Mouse (Mus musculus) kidney, adult 10 weeks (tissue): Measurements from ENCODE around the gene Gabra3. TPM values are rescaled to one million over a fixed set of nuclear protein-coding genes. Genes with fewer than 3 reads are reported as not detected.

Experiments used
- polyA plus RNA-seq: library from polyadenylated mRNA; stranded (reverse); fragments of 350-450 nt; fragmentation: Illumina TruSeq; extraction: RNeasy Lipid Tissue Mini Kit (QIAGEN cat#74804); gene quantifications from one replicate; pipeline ENCODE4 v1.2.3, GENCODE M21; 2014; ENCODE audit warnings: low read depth, low replicate concordance

Gene Gabra3
- 18.7 TPM for polyA plus RNA-seq

GRCm38 (mm10) chrX:72656230-72656898 is at the start of gene Gabra3:
Gabra3 (minus strand) TSS chrX:72656848.

GRCm38 (mm10) chrX:72386758-72387157 is 269.9 kb downstream of the Gabra3 start, which contains the start of gene Magea10:
Magea10 (minus strand) TSS chrX:72386858.

Other genes with a start within 250 kb of the Gabra3 start
- 0.16 TPM for gene Gabrq, start 168.3 kb upstream of the Gabra3 start, polyA plus RNA-seq